Mouse (Mus musculus) thymus, postnatal 36 days (tissue): ENCODE data around the gene Gm4981.
"Not testable (repeated sequence)": the region's sequence is repeated elsewhere in the genome, so short reads cannot be mapped to it uniquely, and the experiment has no call there.

Experiments
- DNase-seq, 2 experiments: peaks; one replicate each; pipeline ENCODE4 v3.0.0; 2022; ENCODE audit warnings: mixed read lengths in 2 of 2

The Gm4981 gene

GRCm38 (mm10) chr10:58221571-58221970, 14.9 kb downstream of the Gm4981 start:
- not testable (repeated sequence) for DNase-seq

- DNase-seq, result no peak
Observed at GRCm38 (mm10) chr10:58220726-58221125, 15.8 kb downstream of the Gm4981 start.

- no peak for DNase-seq
Observed at GRCm38 (mm10) chr10:58217366-58217765, 19.1 kb downstream of the Gm4981 start.

DNA sequence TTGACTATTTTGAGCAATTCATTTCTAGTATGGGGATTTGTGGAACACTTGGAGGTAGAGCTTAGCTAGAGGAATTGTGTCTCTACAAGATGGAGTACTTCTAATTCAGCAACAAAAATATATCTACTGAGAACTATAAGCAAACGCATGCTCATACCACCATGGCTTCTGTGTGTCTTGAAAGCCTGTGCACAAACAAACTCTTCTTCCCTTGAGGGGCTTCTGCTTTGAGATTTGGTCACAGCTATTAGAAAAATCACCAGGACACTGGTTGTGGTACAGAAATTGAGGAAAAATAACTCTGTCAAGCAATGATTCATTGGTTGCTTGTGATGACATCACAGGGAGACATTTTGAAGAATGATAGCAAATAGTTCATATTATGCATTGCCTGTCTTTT, 21.1 kb downstream of the Gm4981 start:
- no peak for DNase-seq

DNA sequence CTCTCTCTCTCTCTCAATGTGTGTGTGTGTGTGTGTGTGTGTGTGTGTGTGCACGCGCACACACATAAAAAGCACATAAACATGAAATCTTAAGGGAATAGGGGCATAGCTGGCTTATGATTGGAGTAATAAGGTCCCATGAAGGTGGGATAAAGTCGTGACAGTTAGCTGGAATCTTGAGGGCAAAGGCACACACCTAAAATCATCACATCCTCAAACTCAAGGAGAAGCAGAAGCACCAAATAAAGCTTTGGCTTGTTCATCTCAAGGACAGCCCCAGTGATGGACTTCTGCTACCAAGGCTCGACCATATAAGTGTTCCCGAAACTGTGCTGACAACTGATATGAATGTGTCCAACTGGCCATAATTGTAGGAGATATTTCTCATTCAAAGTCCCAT, 21.6 kb downstream of the Gm4981 start:
- DNase-seq, result no peak

GRCm38 (mm10) chr10:58214497-58214896, 22.0 kb downstream of the Gm4981 start:
- no peak for DNase-seq

DNA sequence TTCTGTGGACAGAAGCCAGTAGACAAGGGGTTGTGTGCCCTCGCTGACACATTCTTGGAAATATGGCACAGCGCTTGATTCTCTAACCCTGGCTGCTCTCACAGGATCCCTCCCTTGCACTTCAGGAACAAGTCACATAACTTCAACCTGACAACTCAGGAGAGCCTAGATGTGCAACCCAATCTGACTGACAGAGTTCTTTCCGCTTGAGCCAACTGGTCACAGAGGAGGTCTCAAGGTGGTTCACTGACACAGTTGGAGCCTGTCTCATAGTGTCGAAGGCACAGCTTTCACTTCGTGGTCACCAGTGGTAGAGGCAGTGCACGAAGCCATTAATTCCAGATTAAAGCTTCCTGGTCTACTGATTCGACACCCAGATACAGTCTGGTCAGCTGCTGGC, 24.3 kb downstream of the Gm4981 start:
- no peak for DNase-seq

- DNase-seq, result no peak
Observed at GRCm38 (mm10) chr10:58211213-58211612, 25.3 kb downstream of the Gm4981 start.

GRCm38 (mm10) chr10:58210514-58210913, 26.0 kb downstream of the Gm4981 start:
- DNase-seq, result no peak

DNA sequence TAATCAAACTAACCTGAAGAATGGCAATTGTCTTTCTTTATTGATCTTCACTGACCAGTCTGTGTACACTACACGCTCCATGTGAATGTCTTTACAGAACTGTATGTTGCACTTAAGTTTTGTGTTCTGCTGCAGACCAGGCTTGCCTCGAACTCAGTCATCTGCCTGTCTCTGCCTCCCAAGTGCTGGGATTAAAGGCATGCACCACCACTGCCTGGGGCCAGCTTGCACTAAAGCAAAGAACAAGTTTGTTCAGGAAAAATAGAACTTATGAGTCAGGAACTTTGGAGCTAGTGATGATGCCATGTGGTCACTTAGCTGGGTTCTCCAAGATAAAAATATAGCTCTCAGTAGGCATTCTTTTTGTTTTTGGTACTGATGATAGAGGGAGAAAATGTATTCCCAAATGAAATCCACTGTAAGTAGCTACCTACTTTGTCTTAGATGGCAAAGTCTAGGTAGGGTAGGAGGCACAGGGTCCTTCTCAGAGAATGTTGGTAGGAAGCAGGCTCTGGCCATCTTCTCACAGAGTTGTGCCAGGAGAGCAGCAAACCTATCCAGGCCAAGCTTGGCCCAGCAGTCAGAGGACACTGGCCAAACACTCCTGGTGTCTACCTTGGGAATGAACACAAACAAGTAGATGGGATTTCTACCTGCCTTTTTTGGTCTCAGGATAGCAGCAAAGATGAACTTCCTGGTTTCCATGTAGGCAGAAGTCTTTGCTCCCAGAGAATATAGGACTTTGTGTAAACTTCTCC, 26.6 kb downstream of the Gm4981 start:
- DNase-seq, result no peak

DNA sequence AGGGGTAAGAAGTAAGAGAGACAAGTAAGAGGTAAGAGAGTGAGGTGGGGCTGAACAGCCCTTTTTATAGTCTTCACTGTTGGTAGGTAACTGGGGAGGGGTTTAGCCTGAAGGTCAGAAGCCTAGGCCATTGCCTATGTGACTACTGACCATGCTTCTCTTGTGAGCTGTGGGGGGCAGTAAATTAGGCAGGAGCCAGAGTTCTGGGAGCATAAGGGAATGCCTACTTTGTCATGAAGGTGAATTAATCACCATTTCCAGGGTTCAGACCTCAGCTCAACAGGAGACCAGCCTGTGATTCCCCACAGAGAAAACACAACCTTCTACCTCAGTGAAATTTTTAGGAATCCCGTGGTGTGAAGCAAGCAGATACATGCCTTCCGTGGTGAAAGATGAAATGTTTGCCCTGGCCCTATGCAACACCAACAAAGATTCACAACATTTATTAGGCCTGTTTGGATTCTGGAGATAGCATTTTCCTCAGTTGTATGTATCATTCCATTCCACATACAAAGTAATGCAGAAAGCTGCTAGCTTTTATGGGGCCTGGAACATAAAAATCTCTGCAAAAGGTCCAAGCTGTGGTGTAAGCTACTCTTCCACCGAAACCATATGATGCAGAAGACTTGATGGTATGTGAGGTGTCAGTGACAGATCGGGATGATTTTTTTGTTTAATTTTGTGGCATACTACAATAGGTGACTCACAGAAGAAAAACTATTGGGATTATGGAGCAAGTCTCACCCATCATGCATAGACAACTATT, 29.7 kb downstream of the Gm4981 start:
- DNase-seq, result no peak

- no peak for DNase-seq
Observed at GRCm38 (mm10) chr10:58205986-58206385, 30.5 kb downstream of the Gm4981 start.
